Mouse (Mus musculus) midbrain, embryonic 16.5 days (tissue): ENCODE measurements around the gene Sar1a. TPM values are rescaled to one million over a fixed set of nuclear protein-coding genes. Genes with fewer than 3 reads are reported as not detected.

Source experiments
- ATAC-seq: fragments of 200-750 bp; cut with Nextera tagmentation; 2 replicates; pipeline ENCODE4 v1.8.0; 2017; ENCODE audit warnings: moderate TSS enrichment
- H3K27ac ChIP-seq: fragments of 300-500 bp; sonication (generic); 2 replicates; pipeline ENCODE4 v1.5.1; 2014; ENCODE audit warnings: mild to moderate bottlenecking, low read length, mixed read lengths
- H3K27me3 ChIP-seq: fragments of 300-500 bp; sonication (generic); 2 replicates; pipeline ENCODE4 v1.6.1; 2014; ENCODE audit warnings: low read depth, low read length, mixed read lengths; ENCODE audit not compliant: control insufficient read depth, insufficient read depth
- H3K36me3 ChIP-seq: fragments of 300-500 bp; sonication (generic); 2 replicates; pipeline ENCODE4 v1.6.1; 2014; ENCODE audit warnings: mild to moderate bottlenecking, low read length, moderate library complexity, mixed read lengths; ENCODE audit not compliant: control insufficient read depth, insufficient read depth
- H3K4me1 ChIP-seq: fragments of 300-500 bp; sonication (generic); 2 replicates; pipeline ENCODE4 v1.6.1; 2014; ENCODE audit warnings: mild to moderate bottlenecking, low read length, mixed read lengths; ENCODE audit not compliant: control insufficient read depth, insufficient read depth
- H3K4me2 ChIP-seq: fragments of 300-500 bp; sonication (generic); 2 replicates; pipeline ENCODE4 v1.6.1; 2014; ENCODE audit warnings: mild to moderate bottlenecking, low read length, mixed read lengths
- H3K4me3 ChIP-seq: fragments of 300-500 bp; sonication (generic); 2 replicates; pipeline ENCODE4 v1.5.1; 2014; ENCODE audit warnings: low read depth, mild to moderate bottlenecking, low read length, moderate library complexity, mixed read lengths
- H3K9ac ChIP-seq: fragments of 300-500 bp; sonication (generic); 2 replicates; pipeline ENCODE4 v1.6.1; 2014; ENCODE audit warnings: low read depth, low read length, mixed read lengths
- H3K9me3 ChIP-seq: fragments of 300-500 bp; sonication (generic); replicated peaks from 2 replicates; pipeline ENCODE4 v1.6.1; 2014; ENCODE audit warnings: mild to moderate bottlenecking, low read length, mixed read lengths; ENCODE audit not compliant: control insufficient read depth, poor library complexity, severe bottlenecking
- WGBS: fragments of 180-500 bp; shearing (Covaris S2); extraction: QIAGEN DNeasy Blood & Tissue Kit; methylation state at CpG from one replicate; pipeline ENCODE4 v1.1.7; 2014; 5-methylcytosine and 5-hydroxymethylcytosine counted together
- polyA plus RNA-seq: library from polyadenylated mRNA; unstranded; fragments of >200 nt; fragmentation: Nextera tagmentation; extraction: Ambion mirVana; gene quantifications from 2 replicates; pipeline ENCODE4 v1.2.1, GENCODE M21; 2015

Gene Sar1a
- polyA plus RNA-seq, 1 experiment from 2014 or later = 197 TPM

DNA sequence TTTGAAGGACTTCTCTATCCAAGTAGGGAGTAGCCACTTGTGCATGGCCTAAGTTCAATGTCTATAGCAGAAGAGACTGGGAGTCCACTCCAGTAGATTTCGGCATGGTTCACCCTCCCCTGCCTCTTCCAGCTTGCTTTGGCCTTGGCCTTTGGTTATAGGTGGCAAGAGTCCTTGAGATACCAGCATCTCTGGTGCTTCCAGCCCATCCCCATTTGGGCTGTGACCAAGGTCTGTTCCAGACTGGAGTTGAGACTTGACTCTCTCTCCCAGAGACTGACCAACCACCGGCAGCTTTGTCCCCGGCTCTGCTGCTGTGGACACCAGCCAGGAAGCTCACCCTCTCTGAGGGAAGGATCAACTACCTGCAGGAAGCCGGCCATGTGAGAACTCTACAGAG lies 58.0 kb downstream of the Sar1a start:
- Histone ChIP-seq H3K4me2 (no peak overlapping the region), H3K36me3 (peaks cover 31% of the 10 kb centered on the region), H3K27me3 (no peaks in the 10 kb centered on the region), H3K4me1 (no peaks in the 10 kb centered on the region), H3K9me3 (no peaks in the 10 kb centered on the region), H3K27ac (no peak overlapping the region), H3K4me3 (no peak overlapping the region), H3K9ac (no peak overlapping the region)
- ATAC-seq = no peak
- WGBS = 93% methylated on average over 4 of the region's 4 CpGs

DNA sequence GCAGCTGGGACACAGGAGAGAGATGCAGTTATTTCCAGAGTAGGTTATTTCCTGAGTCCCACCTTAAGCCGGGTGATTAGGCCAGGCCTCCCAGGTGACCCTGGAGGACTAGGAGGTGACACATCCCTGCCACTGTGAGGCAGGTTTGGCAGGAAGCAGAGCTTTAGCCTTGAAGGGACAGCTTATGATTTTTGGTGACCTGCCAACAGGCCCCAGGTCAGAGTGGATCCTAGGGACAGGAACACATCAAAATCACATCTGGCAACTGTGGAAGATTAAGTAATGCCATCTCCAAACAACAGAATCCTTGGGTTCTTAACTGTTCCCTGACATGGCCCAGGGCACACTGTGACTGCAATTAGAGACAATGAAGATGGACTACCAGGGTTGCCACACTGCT lies 61.2 kb downstream of the Sar1a start:
- H3K27ac ChIP-seq = no peak overlapping the region
- H3K4me1 ChIP-seq = no peaks in the 10 kb centered on the region
- no peaks in the 10 kb centered on the region for H3K27me3 ChIP-seq
- H3K9ac ChIP-seq = no peak overlapping the region
- H3K36me3 ChIP-seq = peaks cover 58% of the 10 kb centered on the region
- H3K9me3 ChIP-seq = no peaks in the 10 kb centered on the region
- H3K4me2 ChIP-seq = no peak overlapping the region
- no peak overlapping the region for H3K4me3 ChIP-seq
- no peak for ATAC-seq
- WGBS = 100% methylated on average over 1 of the region's 1 CpGs

DNA sequence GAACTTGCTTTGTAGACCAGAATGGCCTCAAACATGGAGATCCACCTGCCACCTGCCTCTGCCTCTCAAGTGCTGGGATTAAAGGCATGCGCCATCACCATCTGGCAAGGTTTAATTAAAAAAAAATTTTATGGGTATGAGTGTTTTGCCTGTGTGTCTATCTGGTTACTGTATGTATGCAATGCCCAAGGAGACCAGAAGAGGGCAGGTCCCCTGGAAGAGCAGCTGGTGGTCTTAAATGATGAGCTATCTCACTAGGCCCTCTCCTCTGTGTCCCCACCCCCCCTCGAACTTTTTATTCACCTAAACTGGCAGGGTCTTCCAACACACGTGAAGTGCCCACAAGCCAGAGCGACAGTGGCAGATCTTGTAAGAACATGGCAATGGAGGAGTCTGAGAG lies 61.8 kb downstream of the Sar1a start:
- ATAC-seq = no peak
- Histone ChIP-seq H3K27me3 (no peaks in the 10 kb centered on the region), H3K4me1 (no peaks in the 10 kb centered on the region), H3K4me3 (no peak overlapping the region), H3K9ac (no peak overlapping the region), H3K4me2 (no peak overlapping the region), H3K27ac (no peak overlapping the region), H3K9me3 (no peaks in the 10 kb centered on the region), H3K36me3 (peaks cover 64% of the 10 kb centered on the region)
- WGBS = 85% methylated on average over 4 of the region's 4 CpGs

DNA sequence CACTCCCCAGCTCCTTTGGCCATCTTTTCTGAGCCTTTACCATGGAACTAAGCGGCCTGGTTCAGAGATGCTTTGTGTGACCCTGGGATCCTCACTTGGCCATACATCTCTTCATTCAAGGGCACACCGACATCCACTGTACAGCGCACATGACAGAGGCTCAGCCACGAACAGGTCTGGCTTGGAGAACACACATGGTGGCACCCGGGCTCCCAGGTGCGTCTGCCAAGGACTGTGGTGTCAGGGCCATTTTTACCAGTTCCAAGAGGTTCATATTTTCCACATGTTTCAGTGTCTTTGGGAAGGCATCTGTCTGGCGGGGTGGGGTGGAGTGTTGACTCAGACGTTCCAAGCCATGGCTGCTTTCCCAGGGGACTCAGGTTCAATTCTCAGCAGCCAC lies 62.2 kb downstream of the Sar1a start:
- Histone ChIP-seq H3K36me3 (peaks cover 68% of the 10 kb centered on the region), H3K9me3 (no peaks in the 10 kb centered on the region)
- WGBS = 94% methylated on average over 8 of the region's 8 CpGs

More for the DNA sequence above, 62.2 kb downstream of the Sar1a start:
- Histone ChIP-seq H3K9ac (no peak overlapping the region), H3K27me3 (no peaks in the 10 kb centered on the region), H3K4me3 (no peak overlapping the region), H3K4me1 (no peaks in the 10 kb centered on the region), H3K27ac (no peak overlapping the region), H3K4me2 (no peak overlapping the region)
- ATAC-seq = no peak

Other genes starting within 250 kb of the Sar1a start
- gene Eif4ebp2, start 227.6 kb upstream of the Sar1a start, polyA plus RNA-seq = 36.9 and 49.2 TPM in 2 replicates
- 14.6 and 15.7 TPM in 2 replicates for gene Lrrc20, start 204.5 kb upstream of the Sar1a start, polyA plus RNA-seq
- 2.3 and 2.8 TPM in 2 replicates for gene Npffr1, start 84.8 kb upstream of the Sar1a start, polyA plus RNA-seq
- 214 and 221 TPM in 2 replicates for gene Ppa1, start 31.7 kb upstream of the Sar1a start, polyA plus RNA-seq
- gene Tysnd1, start 15.2 kb downstream of the Sar1a start, polyA plus RNA-seq = 21.4 and 21.9 TPM in 2 replicates
- 13.2 and 13.9 TPM in 2 replicates for gene Aifm2, start 35.0 kb downstream of the Sar1a start, polyA plus RNA-seq
- 296 and 334 TPM in 2 replicates for gene H2afy2, start 103.8 kb downstream of the Sar1a start, polyA plus RNA-seq